Mouse (Mus musculus): ENCODE results near the gene H3f3a. TPM values are rescaled to one million over a fixed set of nuclear protein-coding genes. Genes with fewer than 3 reads are reported as not detected.

Gene H3f3a
- total and polyA plus RNA-seq, 3 experiments: 258 to 430 (median 405) TPM

- no peaks in the 10 kb centered on the region for H3K27me3 ChIP-seq (ENCODE audit: control insufficient read depth, insufficient read depth, low read length)
- H3K4me3 ChIP-seq: no peak overlapping the region
- no peak overlapping the region for H3K9ac ChIP-seq (ENCODE audit: low read depth, low read length)
- 76% methylated on average over 3 of the region's 3 CpGs for WGBS
- no peaks in the 10 kb centered on the region for H3K79me2 ChIP-seq (replicated peaks; ENCODE audit: control insufficient read depth, insufficient read depth, low read length)
- no peaks in the 10 kb centered on the region for H3K36me3 ChIP-seq (ENCODE audit: control insufficient read depth, insufficient read depth, low read length)
- TF ChIP-seq POLR2A (IDR thresholded peaks at IDR 0.05; ENCODE audit: insufficient read depth, low read depth, low read length) (no peak), CTCF (IDR thresholded peaks at IDR 0.05) (no peak), EP300 (IDR thresholded peaks at IDR 0.05; ENCODE audit: insufficient read depth, low read depth, low read length) (no peak)
- DNase-seq: no peak
- no peak overlapping the region for H3K27ac ChIP-seq
- no peaks in the 10 kb centered on the region for H3K4me1 ChIP-seq (ENCODE audit: control insufficient read depth, insufficient read depth, low read length)
- intact Hi-C loops (cut with DNase I): no loop called here
Measured at GRCm38 (mm10) chr1:180757252-180757955, 56.3 kb downstream of the H3f3a start.

DNA sequence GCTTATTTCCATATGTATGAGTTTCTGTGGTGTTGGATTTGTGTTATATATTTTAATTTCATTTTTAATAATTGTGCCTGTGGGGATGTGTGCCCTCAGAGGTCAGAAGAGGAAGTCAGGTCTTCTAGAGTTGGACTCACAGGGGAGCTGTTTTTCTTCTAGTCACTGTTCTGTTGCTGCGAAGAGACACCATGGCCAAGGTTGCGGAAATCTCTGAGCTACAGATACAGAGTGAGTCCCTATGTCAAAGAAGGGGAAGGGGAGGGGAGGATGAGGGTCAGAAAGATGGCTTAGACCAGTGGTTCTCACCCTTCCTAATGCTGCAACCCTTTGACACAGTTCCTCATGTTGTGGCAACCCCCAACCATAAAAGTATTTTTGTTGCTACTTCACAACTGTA is 57.0 kb downstream of the H3f3a start:
- TF ChIP-seq POLR2A (IDR thresholded peaks at IDR 0.05; ENCODE audit: insufficient read depth, low read depth, low read length) (no peak), EP300 (IDR thresholded peaks at IDR 0.05; ENCODE audit: insufficient read depth, low read depth, low read length) (no peak), CTCF (IDR thresholded peaks at IDR 0.05) (no peak)
- 95% methylated on average over 2 of the region's 2 CpGs for WGBS
- intact Hi-C loops (cut with DNase I): no loop called here
- Histone ChIP-seq H3K36me3 (ENCODE audit: control insufficient read depth, insufficient read depth, low read length) (no peaks in the 10 kb centered on the region), H3K27ac (no peak overlapping the region), H3K79me2 (replicated peaks; ENCODE audit: control insufficient read depth, insufficient read depth, low read length) (no peaks in the 10 kb centered on the region), H3K4me1 (ENCODE audit: control insufficient read depth, insufficient read depth, low read length) (no peaks in the 10 kb centered on the region), H3K4me3 (no peak overlapping the region), H3K27me3 (ENCODE audit: control insufficient read depth, insufficient read depth, low read length) (no peaks in the 10 kb centered on the region), H3K9ac (ENCODE audit: low read depth, low read length) (no peak overlapping the region)
- DNase-seq: no peak

DNA sequence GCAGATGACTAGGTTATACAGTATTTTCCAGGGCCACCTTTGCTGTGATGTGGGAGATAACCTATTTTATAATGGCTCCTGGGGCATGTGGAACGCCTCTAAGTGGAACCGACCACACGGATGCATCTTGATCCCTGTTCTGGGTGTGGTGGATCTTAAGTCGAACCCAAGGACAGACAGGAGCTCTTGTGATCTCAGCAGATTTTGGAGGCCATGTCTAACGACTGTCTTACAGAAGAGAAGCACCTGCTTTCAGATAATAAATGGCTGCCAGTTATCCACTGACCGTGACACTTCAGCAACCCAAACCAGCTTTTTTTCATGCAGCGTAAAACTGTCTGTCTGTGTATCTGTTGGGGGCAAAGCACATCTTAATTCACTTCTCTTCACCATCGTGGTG is 59.4 kb downstream of the H3f3a start:
- Histone ChIP-seq H3K4me1 (ENCODE audit: control insufficient read depth, insufficient read depth, low read length) (no peaks in the 10 kb centered on the region), H3K36me3 (ENCODE audit: control insufficient read depth, insufficient read depth, low read length) (no peaks in the 10 kb centered on the region), H3K4me3 (no peak overlapping the region), H3K27me3 (ENCODE audit: control insufficient read depth, insufficient read depth, low read length) (no peaks in the 10 kb centered on the region), H3K27ac (no peak overlapping the region), H3K79me2 (replicated peaks; ENCODE audit: control insufficient read depth, insufficient read depth, low read length) (no peaks in the 10 kb centered on the region), H3K9ac (ENCODE audit: low read depth, low read length) (no peak overlapping the region)
- DNase-seq: no peak
- WGBS: 87% methylated on average over 8 of the region's 8 CpGs
- intact Hi-C loops (cut with DNase I): no loop called here
- TF ChIP-seq CTCF (IDR thresholded peaks at IDR 0.05): no peak
- TF ChIP-seq POLR2A (IDR thresholded peaks at IDR 0.05; ENCODE audit: insufficient read depth, low read depth, low read length): no peak
- TF ChIP-seq EP300 (IDR thresholded peaks at IDR 0.05; ENCODE audit: insufficient read depth, low read depth, low read length): no peak

- H3K27ac ChIP-seq: no peak overlapping the region
- no peak overlapping the region for H3K4me3 ChIP-seq
- no peak overlapping the region for H3K9ac ChIP-seq (ENCODE audit: low read depth, low read length)
- DNase-seq: no peak
- TF ChIP-seq EP300 (IDR thresholded peaks at IDR 0.05; ENCODE audit: insufficient read depth, low read depth, low read length) (no peak), POLR2A (IDR thresholded peaks at IDR 0.05; ENCODE audit: insufficient read depth, low read depth, low read length) (no peak), CTCF (IDR thresholded peaks at IDR 0.05) (no peak)
- no peaks in the 10 kb centered on the region for H3K4me1 ChIP-seq (ENCODE audit: control insufficient read depth, insufficient read depth, low read length)
- intact Hi-C loops (cut with DNase I): no loop called here
- no peaks in the 10 kb centered on the region for H3K79me2 ChIP-seq (replicated peaks; ENCODE audit: control insufficient read depth, insufficient read depth, low read length)
- H3K27me3 ChIP-seq (ENCODE audit: control insufficient read depth, insufficient read depth, low read length): no peaks in the 10 kb centered on the region
- H3K36me3 ChIP-seq (ENCODE audit: control insufficient read depth, insufficient read depth, low read length): no peaks in the 10 kb centered on the region
- 89% methylated on average over 11 of the region's 11 CpGs for WGBS
Measured at GRCm38 (mm10) chr1:180752115-180752514, 61.6 kb downstream of the H3f3a start.

Other genes with a start within 250 kb of the H3f3a start
- 10 to 100 TPM; 56.9 to 60.2 TPM for gene Parp1, start 245.0 kb downstream of the H3f3a start, total RNA-seq (2021)
- gene Parp1, start 245.0 kb downstream of the H3f3a start, polyA plus RNA-seq (2012; rRNA removed): 19.5 and 31.9 TPM in 2 replicates
- 1 to 10 TPM; 2.2 to 2.4 TPM for gene Lin9, start 172.8 kb downstream of the H3f3a start, total RNA-seq (2021)
- 1.5 and 2.6 TPM in 2 replicates for gene Lin9, start 172.8 kb downstream of the H3f3a start, polyA plus RNA-seq (2012; rRNA removed)
- not detected for gene Mixl1, start 116.9 kb downstream of the H3f3a start, total RNA-seq (2021)
- not detected in 2 replicates for gene Mixl1, start 116.9 kb downstream of the H3f3a start, polyA plus RNA-seq (2012; rRNA removed)
- 10 to 100 TPM; 20.6 to 23.8 TPM for gene Acbd3, start 87.9 kb downstream of the H3f3a start, total RNA-seq (2021)
- gene Acbd3, start 87.9 kb downstream of the H3f3a start, polyA plus RNA-seq (2012; rRNA removed): 9.0 and 15.7 TPM in 2 replicates
- gene Sde2, start 37.2 kb upstream of the H3f3a start, total RNA-seq (2021): 10 to 100 TPM; 11.7 to 12.1 TPM
- gene Sde2, start 37.2 kb upstream of the H3f3a start, polyA plus RNA-seq (2012; rRNA removed): 5.0 and 9.8 TPM in 2 replicates
- not detected for gene Lefty2, start 79.2 kb upstream of the H3f3a start, total RNA-seq (2021)
- gene Lefty2, start 79.2 kb upstream of the H3f3a start, polyA plus RNA-seq (2012; rRNA removed): 0.08 and 0.15 TPM in 2 replicates
- gene Pycr2, start 90.3 kb upstream of the H3f3a start, total RNA-seq (2021): 10 to 100 TPM; 10.3 to 12.4 TPM
- gene Pycr2, start 90.3 kb upstream of the H3f3a start, polyA plus RNA-seq (2012; rRNA removed): 12.7 and 13.9 TPM in 2 replicates
- gene Lefty1, start 121.1 kb upstream of the H3f3a start, total RNA-seq (2021): under 1 TPM; 0.41 to 0.57 TPM
- 3.0 and 3.3 TPM in 2 replicates for gene Lefty1, start 121.1 kb upstream of the H3f3a start, polyA plus RNA-seq (2012; rRNA removed)
- gene Tmem63a, start 128.4 kb upstream of the H3f3a start, total RNA-seq (2021): 10 to 100 TPM; 13.2 to 15.8 TPM
- gene Tmem63a, start 128.4 kb upstream of the H3f3a start, polyA plus RNA-seq (2012; rRNA removed): 27.5 and 34.5 TPM in 2 replicates
- 10 to 100 TPM; 29.8 to 40.4 TPM for gene Ephx1, start 207.0 kb upstream of the H3f3a start, total RNA-seq (2021)
- gene Ephx1, start 207.0 kb upstream of the H3f3a start, polyA plus RNA-seq (2012; rRNA removed): 41.1 and 45.1 TPM in 2 replicates
- not detected for gene 9130409I23Rik, start 237.3 kb upstream of the H3f3a start, total RNA-seq (2021)
- not detected in 2 replicates for gene 9130409I23Rik, start 237.3 kb upstream of the H3f3a start, polyA plus RNA-seq (2012; rRNA removed)